ENCODE assay signal across 32 mouse cellular contexts in genomic region chr5:89592301-89592700, GRCm38 (mm10).
"Had no signal": no experiment of that assay in that cellular context is flagged by ENCODE, and none has a peak within 500 bp of the region (broad histone marks: within the 10 kb centered on the region; RNA-seq: fewer than 3 reads in every experiment).

No protein-coding gene starts in this region.

- H3K4me3 ChIP-seq: left cerebral cortex, adult 2 months; limb, embryonic 10.5 days; limb, embryonic 12.5 days; limb, embryonic 13.5 days; limb, embryonic 15.5 days; liver, embryonic 12.5 days; liver, embryonic 13.5 days; liver, embryonic 15.5 days; lung, embryonic 15.5 days; megakaryocyte, embryonic 14.5 days; midbrain, embryonic 10.5 days; midbrain, embryonic 12.5 days; midbrain, embryonic 13.5 days; midbrain, embryonic 15.5 days; myocyte had no signal

- H3K4me2 ChIP-seq: limb, embryonic 12.5 days; limb, embryonic 13.5 days; limb, embryonic 15.5 days; liver, embryonic 11.5 days; liver, embryonic 12.5 days; liver, embryonic 13.5 days; liver, embryonic 15.5 days; lung, embryonic 14.5 days; lung, embryonic 15.5 days; midbrain, embryonic 11.5 days; midbrain, embryonic 12.5 days; midbrain, embryonic 13.5 days; midbrain, embryonic 15.5 days had no signal

- H3K27me3 ChIP-seq: limb, embryonic 12.5 days; limb, embryonic 13.5 days; limb, embryonic 15.5 days; liver, embryonic 12.5 days; liver, embryonic 13.5 days; liver, embryonic 15.5 days; lung, embryonic 15.5 days; megakaryocyte, embryonic 14.5 days; midbrain, embryonic 12.5 days; midbrain, embryonic 13.5 days; midbrain, embryonic 15.5 days had no signal

- DNase-seq: left cerebral cortex, postnatal 4 days; liver; liver, embryonic 13.5 days; liver, postnatal 0 days; lung, adult 18-20 months; lung, adult 2 months; lung, embryonic 14.5 days; lung, postnatal 10 days; lung, postnatal 14 days; lung, postnatal 36 days; lung, postnatal 4 days; midbrain, embryonic 14.5 days had no signal

- H3K36me3 ChIP-seq: limb, embryonic 10.5 days; limb, embryonic 12.5 days; limb, embryonic 13.5 days; limb, embryonic 15.5 days; liver, embryonic 12.5 days; liver, embryonic 13.5 days; liver, embryonic 15.5 days; lung, embryonic 15.5 days; midbrain, embryonic 10.5 days; midbrain, embryonic 12.5 days; midbrain, embryonic 13.5 days; midbrain, embryonic 15.5 days had no signal

- H3K27ac ChIP-seq: left cerebral cortex, adult 2 months; limb, embryonic 10.5 days; limb, embryonic 12.5 days; limb, embryonic 13.5 days; limb, embryonic 15.5 days; liver, embryonic 12.5 days; liver, embryonic 13.5 days; liver, embryonic 14.5 days; liver, embryonic 15.5 days; lung, embryonic 15.5 days; macrophage; midbrain, embryonic 10.5 days; midbrain, embryonic 12.5 days; midbrain, embryonic 13.5 days; midbrain, embryonic 15.5 days had no signal

- H3K4me1 ChIP-seq: limb, embryonic 10.5 days; limb, embryonic 12.5 days; limb, embryonic 13.5 days; limb, embryonic 15.5 days; liver, embryonic 12.5 days; liver, embryonic 13.5 days; liver, embryonic 15.5 days; lung, embryonic 15.5 days; megakaryocyte, embryonic 14.5 days; midbrain, embryonic 10.5 days; midbrain, embryonic 12.5 days; midbrain, embryonic 13.5 days; midbrain, embryonic 15.5 days had no signal

- H3K9me3 ChIP-seq: limb, embryonic 10.5 days; limb, embryonic 12.5 days; limb, embryonic 13.5 days; limb, embryonic 15.5 days; liver, embryonic 12.5 days; liver, embryonic 13.5 days; liver, embryonic 15.5 days; lung, embryonic 15.5 days; midbrain, embryonic 12.5 days; midbrain, embryonic 13.5 days; midbrain, embryonic 15.5 days had no signal

- ATAC-seq: liver, embryonic 12.5 days; liver, postnatal 0 days; lung, postnatal 0 days; midbrain, embryonic 13.5 days; midbrain, embryonic 15.5 days; midbrain, embryonic 16.5 days had no signal

- H3K9ac ChIP-seq: limb, embryonic 12.5 days; limb, embryonic 13.5 days; limb, embryonic 15.5 days; liver, embryonic 12.5 days; liver, embryonic 13.5 days; liver, embryonic 14.5 days; liver, embryonic 15.5 days; liver, postnatal 0 days; lung, embryonic 14.5 days; lung, embryonic 15.5 days; midbrain, embryonic 12.5 days; midbrain, embryonic 13.5 days; midbrain, embryonic 15.5 days had no signal
